Mouse (Mus musculus): Measurements from ENCODE around the gene Rufy4. TPM values are rescaled to one million over a fixed set of nuclear protein-coding genes. Genes with fewer than 3 reads are reported as not detected.

Rufy4 gene
- total RNA-seq (2021) = 1 to 10 TPM; 1.2 to 2.0 TPM
- long read RNA-seq, experiment 1, partial matches to known transcripts = 0 of 3 reads
- long read RNA-seq, experiment 1, other reads (novel, unspliced or antisense) = 2 of 3 reads
- long read RNA-seq, experiment 2, partial matches to known transcripts = 1 of 1 reads
- long read RNA-seq, experiment 2, other reads (novel, unspliced or antisense) = 0 of 1 reads

DNA sequence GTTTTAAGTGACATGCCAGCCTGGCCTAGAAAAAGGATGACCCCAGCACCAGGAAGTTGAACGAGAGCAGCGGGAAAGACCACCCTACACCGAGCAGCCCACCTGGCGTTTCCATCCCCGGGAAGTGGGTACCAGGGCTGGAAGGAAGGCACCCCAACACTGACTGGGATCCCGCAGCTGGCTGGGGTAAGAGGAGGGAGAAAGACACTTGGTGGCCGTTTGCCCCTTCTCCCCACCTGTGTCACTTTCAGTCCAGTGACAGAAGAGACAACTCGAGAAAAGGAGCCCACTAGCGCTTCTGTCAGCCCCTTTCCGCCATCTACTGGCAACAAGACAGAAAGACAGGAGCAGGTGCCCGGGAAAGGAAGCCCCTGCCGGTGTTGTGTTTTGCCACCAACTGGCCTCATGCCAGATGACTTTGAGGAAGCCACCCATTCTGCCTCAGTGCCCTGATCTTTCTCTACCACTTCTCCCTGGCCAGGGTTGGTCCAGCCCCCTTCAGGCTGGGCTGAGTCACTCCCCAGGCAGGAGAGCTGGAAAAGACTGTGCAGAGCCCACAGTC, at the start of gene Rufy4:
Gene Rufy4 (plus strand): TSS at position 551 of the 562 bp plus-strand sequence.
- peak; percentile 70 to 78 for DNase-seq

DNA sequence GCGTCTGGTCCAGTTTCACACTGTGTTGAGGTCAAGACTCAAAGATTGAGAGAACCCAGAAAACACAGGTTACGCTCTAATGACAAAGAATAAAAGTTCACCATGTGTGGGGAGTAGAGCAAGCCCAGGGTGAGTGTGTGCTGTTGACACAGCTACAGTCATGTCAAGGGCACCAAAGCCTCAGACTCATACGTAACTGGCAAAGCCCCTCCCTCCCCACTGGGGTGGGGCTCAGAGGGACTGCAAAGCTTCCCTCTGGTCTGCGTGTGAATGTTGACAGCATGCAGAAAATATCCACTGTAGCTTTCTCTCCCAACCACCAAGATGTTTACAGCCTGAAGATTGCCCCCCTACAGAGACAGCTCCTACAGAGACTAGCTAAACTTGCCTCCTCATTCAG, 49.1 kb upstream of the Rufy4 start:
- DNase-seq = peak; percentile 72 to 75

DNA sequence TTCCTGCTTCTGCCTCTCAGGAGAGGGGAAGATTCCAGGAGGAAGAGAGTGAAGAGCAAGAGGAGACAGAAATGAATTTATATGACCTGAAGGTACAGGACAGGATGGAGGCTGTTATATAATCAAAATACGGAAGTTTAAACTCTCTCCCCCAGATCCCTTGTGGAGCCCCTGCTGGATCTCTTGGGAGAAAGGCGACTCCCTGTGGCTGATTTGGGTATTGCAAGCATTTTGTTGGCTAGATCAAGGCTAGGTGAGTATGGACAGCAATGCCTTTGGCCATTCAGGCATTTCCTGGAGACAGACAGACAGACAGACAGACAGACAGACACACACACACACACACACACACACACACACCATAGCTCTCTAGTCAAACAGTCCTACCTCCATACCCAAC, 48.0 kb upstream of the Rufy4 start:
- peak; percentile 89 to 92 for DNase-seq

- DNase-seq = peak in 1 of 2 experiments; percentile 26
These were observed 43.8 kb upstream of the Rufy4 start for GRCm38 (mm10) chr1:74081573-74081989.

- DNase-seq = peak; percentile 60 to 73
These were observed 42.4 kb upstream of the Rufy4 start for GRCm38 (mm10) chr1:74082841-74083463.

GRCm38 (mm10) chr1:74084065-74084705, 41.2 kb upstream of the Rufy4 start:
- DNase-seq = peak; percentile 50 to 53

- no peak for DNase-seq
These were observed 40.6 kb upstream of the Rufy4 start for GRCm38 (mm10) chr1:74084752-74085151.

GRCm38 (mm10) chr1:74085566-74085965, 39.8 kb upstream of the Rufy4 start:
- no peak for DNase-seq

- no peak for DNase-seq
These were observed 36.8 kb upstream of the Rufy4 start for GRCm38 (mm10) chr1:74088569-74088968.

GRCm38 (mm10) chr1:74090329-74090728, 35.0 kb upstream of the Rufy4 start:
- no peak for DNase-seq

DNA sequence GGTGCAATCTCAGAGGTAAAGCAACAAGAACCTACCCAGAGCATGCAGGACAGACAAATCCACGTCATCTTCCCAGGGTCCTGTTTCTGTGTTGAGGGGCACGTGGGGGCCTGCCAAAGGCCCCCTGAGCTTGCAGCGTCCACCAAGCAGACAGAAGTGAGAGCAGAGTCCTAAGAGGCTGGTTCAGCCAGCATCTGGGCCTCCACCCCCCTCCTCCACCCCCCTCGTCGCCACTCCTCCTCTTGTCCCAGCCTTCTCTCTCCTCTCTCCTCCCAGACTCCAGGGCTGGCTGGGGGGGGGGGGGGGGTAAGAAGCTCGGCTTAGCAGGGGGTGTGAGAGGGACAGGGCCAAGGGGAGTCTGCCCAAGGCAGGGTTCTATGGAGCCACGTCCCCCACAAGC, 34.2 kb upstream of the Rufy4 start:
- no peak for DNase-seq

DNA sequence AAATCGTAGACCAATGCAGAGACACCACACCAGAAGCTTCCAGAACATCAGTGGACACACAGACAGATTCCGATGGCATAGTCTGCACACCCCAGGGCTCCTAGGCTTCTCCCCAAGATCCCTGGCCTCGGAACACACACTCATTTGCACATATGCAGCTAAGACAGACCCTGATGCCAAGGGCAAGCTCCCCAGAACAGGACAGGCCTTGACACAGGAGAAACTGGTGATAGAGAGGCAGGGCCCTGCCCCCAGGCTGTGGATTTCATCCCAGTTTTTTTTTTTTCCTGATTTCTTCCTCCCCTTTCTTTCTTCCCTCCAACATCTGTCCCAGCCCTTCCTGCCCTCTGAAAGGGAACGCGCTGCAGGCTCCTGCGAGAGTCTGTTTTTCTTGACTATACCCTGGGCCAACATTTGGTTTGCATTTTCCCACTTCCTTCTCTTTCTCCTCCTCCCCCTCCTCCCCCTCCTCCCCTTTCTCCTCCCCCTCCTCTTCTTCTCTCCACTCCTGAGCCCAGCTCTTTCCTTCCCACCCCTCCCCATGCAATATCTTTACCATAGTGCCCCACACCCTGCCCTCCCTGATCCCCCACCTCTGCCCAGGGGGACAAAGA, 33.6 kb upstream of the Rufy4 start:
- no peak for DNase-seq

- DNase-seq = peak; percentile 86 to 89
These were observed 33.1 kb upstream of the Rufy4 start for GRCm38 (mm10) chr1:74092242-74092641.

- DNase-seq = no peak
These were observed 31.9 kb upstream of the Rufy4 start for GRCm38 (mm10) chr1:74093447-74093846.

DNA sequence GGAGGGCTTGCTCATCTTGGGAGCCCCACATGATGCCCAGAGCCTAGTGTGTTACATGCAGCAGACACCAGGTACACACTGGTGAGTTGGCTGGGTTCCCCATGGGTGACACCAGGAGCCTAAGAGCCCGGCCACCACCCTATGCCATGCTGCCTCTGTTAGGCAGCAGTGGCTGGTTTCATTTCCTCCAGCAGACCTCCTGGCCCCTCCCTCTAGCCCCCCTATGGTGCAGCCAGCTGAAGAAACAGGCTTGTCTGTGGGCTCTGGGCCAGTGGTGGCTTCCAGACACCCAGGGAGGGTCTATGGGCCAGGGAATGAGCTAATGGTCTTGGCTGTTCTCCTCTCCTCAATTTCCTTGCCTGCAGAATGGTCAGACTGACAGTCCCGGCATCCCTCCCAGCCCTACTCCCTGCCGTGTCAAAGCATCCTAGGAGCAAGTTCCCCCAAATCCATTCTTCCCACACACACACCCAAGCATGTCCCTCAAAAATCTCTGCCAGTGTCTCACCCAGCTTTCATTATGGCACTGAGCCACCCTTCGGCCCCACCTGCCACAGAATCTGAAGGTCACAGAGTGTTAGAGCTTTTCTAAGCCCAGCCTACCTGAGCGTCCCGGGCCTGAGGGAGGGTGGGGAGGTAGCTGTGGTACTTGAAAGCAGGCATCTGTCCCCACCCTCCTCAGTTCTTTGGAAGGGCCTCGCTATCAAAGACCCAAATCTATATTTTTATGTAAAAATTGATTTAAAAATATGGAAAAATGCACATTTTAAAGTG, 30.7 kb upstream of the Rufy4 start:
- no peak for DNase-seq

- no peak for DNase-seq
These were observed 30.0 kb upstream of the Rufy4 start for GRCm38 (mm10) chr1:74095296-74095695.

DNA sequence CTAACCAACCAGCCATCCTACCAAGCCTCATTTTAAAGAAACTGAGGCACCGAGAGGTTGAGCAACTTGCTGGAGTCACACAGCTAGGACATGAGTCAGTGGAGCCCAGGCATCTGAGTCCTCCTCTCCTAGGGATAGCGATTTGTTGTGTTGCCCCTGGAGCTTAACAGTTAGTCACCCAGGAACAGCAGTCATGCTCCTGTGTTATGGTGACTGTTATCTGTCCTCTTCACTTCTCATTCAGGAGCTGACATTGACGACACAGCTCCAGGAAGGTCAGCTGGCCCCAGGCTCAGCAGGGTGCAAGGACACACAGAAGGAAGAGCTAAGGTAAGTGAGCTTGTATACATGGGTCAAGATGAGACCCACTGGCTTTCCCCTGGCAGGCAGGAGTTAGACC, 29.6 kb upstream of the Rufy4 start:
- DNase-seq = peak in 1 of 2 experiments; percentile 27

DNA sequence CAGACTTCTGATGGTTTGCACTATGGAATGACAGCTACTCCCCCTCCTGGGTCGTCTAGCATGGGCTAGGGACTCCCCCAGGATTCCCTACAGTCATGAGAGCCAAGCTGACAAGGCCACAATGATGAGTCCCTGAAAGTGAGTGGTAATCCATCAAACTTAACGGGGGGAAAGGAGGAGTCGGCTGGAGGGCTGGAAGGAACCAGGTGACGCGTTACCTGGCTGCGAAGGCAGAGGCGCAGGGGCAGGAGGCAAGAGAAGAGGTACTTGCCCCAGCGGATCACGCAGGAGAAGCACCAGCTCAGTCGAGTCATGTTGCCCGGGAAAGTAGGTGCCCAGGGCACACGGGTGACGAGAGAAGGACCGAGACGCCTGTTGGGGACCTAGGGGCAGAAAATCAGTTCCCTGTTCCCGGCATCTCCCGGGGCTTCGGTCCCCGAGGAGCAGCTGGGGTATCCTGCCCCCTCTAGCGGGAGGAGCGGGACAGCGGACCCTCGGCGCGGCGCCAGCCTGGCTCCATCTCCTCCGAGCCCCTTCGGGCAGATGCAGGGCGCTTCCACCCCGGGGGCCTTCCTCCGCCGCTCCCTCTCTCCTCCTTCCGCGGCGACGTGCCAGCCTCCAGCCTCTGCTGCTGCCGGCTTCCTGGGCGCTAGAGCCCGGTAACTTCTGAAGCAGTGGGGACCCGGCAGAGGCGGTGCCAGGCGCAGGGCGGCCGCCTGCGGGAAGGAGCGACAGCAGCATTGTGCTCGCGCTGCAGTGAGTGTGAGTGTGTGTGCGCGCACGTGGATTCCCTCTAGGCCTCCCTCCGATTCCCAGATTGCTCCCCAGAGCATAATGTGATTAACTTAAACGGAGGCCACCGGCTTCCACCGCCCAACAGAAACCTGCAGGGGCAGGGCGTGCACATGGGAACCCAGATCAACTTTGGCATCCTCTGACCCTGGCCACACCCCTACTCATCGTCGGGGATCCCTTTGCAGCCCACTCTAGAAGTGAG, 27.0 kb upstream of the Rufy4 start:
- DNase-seq = peak; percentile 68 to 72

DNA sequence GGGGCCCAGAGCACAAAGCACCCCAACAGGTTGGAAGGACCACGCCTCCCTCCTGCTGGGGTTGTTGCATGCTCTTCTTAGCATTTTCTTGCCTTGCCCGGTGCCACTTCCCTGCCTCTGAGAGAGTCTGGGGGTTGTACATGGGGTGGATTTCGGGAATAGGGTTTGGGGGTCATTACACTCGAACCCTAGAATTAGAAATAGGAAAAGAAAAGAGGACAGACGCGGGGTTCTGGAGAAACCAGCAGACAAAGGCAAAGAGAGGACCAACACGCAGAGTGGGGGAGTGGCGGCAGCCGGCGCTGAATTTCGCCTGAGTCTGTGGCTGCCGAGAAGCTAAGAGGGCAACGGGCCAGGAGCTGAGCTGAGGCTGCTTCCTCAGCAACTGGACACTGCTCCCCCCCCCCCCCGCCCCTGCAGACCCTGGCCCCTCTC, 26.3 kb upstream of the Rufy4 start:
- DNase-seq = peak in 1 of 2 experiments; percentile 65

DNA sequence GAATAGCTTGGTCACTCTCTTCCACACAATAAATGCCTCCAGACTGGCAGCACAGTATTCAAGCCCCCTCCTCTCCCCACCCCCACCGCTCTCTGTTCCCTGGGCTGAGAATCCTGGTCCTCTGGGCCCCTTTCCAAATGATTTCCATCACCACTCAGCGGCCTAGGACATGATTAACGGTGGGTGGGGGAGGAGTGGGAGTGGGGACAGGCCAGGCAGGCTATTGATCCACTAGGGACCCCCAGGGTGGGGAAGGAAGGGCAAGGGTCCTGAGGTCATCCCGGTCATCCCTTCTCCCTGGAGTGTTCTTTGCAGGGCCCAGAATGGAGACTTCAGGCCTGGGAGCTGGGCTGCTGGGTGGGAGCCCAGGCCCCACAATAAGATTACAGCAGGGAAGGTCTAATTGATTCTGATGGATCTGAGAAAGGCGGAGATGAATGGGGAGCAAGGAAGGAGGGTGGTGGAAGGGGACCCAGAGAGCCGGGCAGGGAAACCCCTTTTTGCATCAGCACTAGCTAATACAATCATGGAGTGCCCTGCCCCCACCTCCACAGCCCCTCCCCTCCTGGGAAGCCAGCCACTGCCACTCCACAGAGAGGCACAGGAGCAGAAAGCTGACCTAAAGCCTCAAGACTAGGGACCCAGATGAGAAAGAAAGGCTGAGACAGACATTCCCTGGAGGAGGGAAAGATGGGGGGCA, 21.5 kb upstream of the Rufy4 start:
- DNase-seq = no peak

All from adrenal gland, postnatal 36 days (tissue).